Mouse (Mus musculus) stomach, embryonic 15.5 days (tissue): Measurements from ENCODE around the gene Riok1. TPM values are rescaled to one million over a fixed set of nuclear protein-coding genes. Genes with fewer than 3 reads are reported as not detected.
A peak's percentile ranks its signal among the peaks of the same experiment; 100 is the strongest.

ENCODE experiments used
- ATAC-seq: fragments of 200-750 bp; cut with Nextera tagmentation; 2 replicates; pipeline ENCODE4 v1.8.0; 2017; ENCODE audit warnings: low read depth, moderate number of reproducible peaks, moderate TSS enrichment; ENCODE audit not compliant: insufficient read depth, low FRiP score
- H3K27ac ChIP-seq: fragments of 300-500 bp; sonication (generic); 2 replicates; pipeline ENCODE4 v1.5.1; 2015; ENCODE audit warnings: mild to moderate bottlenecking, inconsistent platforms
- H3K27me3 ChIP-seq: fragments of 300-500 bp; sonication (generic); replicated peaks from 2 replicates; pipeline ENCODE4 v1.6.1; 2015; ENCODE audit warnings: inconsistent platforms
- H3K36me3 ChIP-seq: fragments of 300-500 bp; sonication (generic); 2 replicates; pipeline ENCODE4 v1.6.1; 2015; ENCODE audit warnings: inconsistent platforms
- H3K4me1 ChIP-seq: fragments of 300-500 bp; sonication (generic); 2 replicates; pipeline ENCODE4 v1.6.1; 2015; ENCODE audit warnings: inconsistent platforms
- H3K4me2 ChIP-seq: fragments of 300-500 bp; sonication (generic); 2 replicates; pipeline ENCODE4 v1.6.1; 2015; ENCODE audit warnings: mild to moderate bottlenecking, inconsistent platforms
- H3K4me3 ChIP-seq: fragments of 300-500 bp; sonication (generic); replicated peaks from 2 replicates; pipeline ENCODE4 v1.5.1; 2015; ENCODE audit warnings: inconsistent platforms
- H3K9ac ChIP-seq: fragments of 300-500 bp; sonication (generic); 2 replicates; pipeline ENCODE4 v1.6.1; 2015; ENCODE audit warnings: inconsistent platforms
- H3K9me3 ChIP-seq: fragments of 300-500 bp; sonication (generic); 2 replicates; pipeline ENCODE4 v1.6.1; 2016; ENCODE audit warnings: inconsistent platforms
- WGBS: fragments of 180-500 bp; shearing (Covaris S2); methylation state at CpG from one replicate; pipeline ENCODE4 v1.1.7; 2015; 5-methylcytosine and 5-hydroxymethylcytosine counted together
- polyA plus RNA-seq: library from polyadenylated mRNA; unstranded; fragments of >200 nt; fragmentation: Nextera tagmentation; extraction: Ambion mirVana; gene quantifications from 2 replicates; pipeline ENCODE4 v1.2.1, GENCODE M21; 2015

Gene Riok1
- polyA plus RNA-seq: 48.1 and 51.1 TPM in 2 replicates

GRCm38 (mm10) chr13:38036343-38037043 lies at the start of gene Riok1:
TSS of gene Riok1 (plus strand) at chr13:38036995.
- 11% methylated on average over 37 of the region's 37 CpGs for WGBS
- Histone ChIP-seq H3K9me3 (no peaks in the 10 kb centered on the region), H3K4me1 (peaks cover 13% of the 10 kb centered on the region; the same call in 1 of the 2 replicates), H3K36me3 (0 out of 2 replicates have a peak, but pooled peaks cover 15% of the 10 kb centered on the region), H3K9ac (peak within 1 kb of the TSS; percentile 56), H3K27me3 (no peaks in the 10 kb centered on the region), H3K27ac (peak within 1 kb of the TSS; percentile 84), H3K4me3 (peak within 1 kb of the TSS; percentile 81), H3K4me2 (peak within 1 kb of the TSS; percentile 87)
- ATAC-seq: peak; percentile 65; the same call in 1 of the 2 replicates

- no peak overlapping the region for H3K27ac ChIP-seq
- H3K4me3 ChIP-seq: no peak overlapping the region
- peaks cover 49% of the 10 kb centered on the region for H3K36me3 ChIP-seq
- peaks cover 3% of the 10 kb centered on the region; the same call in 1 of the 2 replicates for H3K4me1 ChIP-seq
- no peak overlapping the region for H3K9ac ChIP-seq
- 93% methylated on average over 8 of the region's 8 CpGs for WGBS
- H3K27me3 ChIP-seq: no peaks in the 10 kb centered on the region
- no peaks in the 10 kb centered on the region for H3K9me3 ChIP-seq
- no peak overlapping the region for H3K4me2 ChIP-seq
- no peak for ATAC-seq
Measured at GRCm38 (mm10) chr13:37989701-37990100, 47.1 kb upstream of the Riok1 start.

GRCm38 (mm10) chr13:37992638-37993371 lies 44.0 kb upstream of the Riok1 start:
- H3K36me3 ChIP-seq: peaks cover 28% of the 10 kb centered on the region
- H3K4me3 ChIP-seq: peak overlapping the region; percentile 100
- H3K27ac ChIP-seq: 0 out of 2 replicates have a peak overlapping the region, but pooled peaks have one; percentile 96
- H3K27me3 ChIP-seq: no peaks in the 10 kb centered on the region
- WGBS: 12% methylated on average over 10 of the region's 10 CpGs
- peak overlapping the region; percentile 69 for H3K4me2 ChIP-seq
- H3K9ac ChIP-seq: peak overlapping the region; percentile 96; the same call in 1 of the 2 replicates
- peaks cover 4% of the 10 kb centered on the region; the same call in 1 of the 2 replicates for H3K4me1 ChIP-seq
- ATAC-seq: no peak
- H3K9me3 ChIP-seq: no peaks in the 10 kb centered on the region

DNA sequence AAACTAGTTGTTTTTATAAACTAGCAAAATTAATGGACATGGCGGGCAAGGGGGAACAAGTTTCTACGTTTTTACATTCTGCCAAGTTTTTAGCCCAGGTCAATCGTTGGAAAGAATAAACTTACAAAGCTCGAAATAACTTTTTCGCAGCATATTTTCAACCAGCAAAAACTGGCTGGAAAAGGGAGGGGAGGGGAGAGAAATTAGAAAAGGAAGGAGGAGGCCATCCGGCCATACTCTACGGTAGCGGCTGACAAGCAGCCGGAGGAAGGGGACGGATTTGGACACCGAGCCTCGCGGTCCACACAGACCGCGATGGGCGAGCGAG lies 43.5 kb upstream of the Riok1 start:
- Histone ChIP-seq H3K4me3 (peak overlapping the region; percentile 100), H3K27ac (peak overlapping the region; percentile 96), H3K4me1 (peaks cover 4% of the 10 kb centered on the region; the same call in 1 of the 2 replicates), H3K27me3 (no peaks in the 10 kb centered on the region), H3K4me2 (peak overlapping the region; percentile 69), H3K36me3 (peaks cover 24% of the 10 kb centered on the region), H3K9me3 (no peaks in the 10 kb centered on the region), H3K9ac (peak overlapping the region; percentile 96)
- WGBS: under 1% methylated on average over 17 of the region's 17 CpGs
- no peak for ATAC-seq

GRCm38 (mm10) chr13:37993704-37994404 lies 42.9 kb upstream of the Riok1 start, which contains the start of gene Ssr1:
TSS of gene Ssr1 (minus strand) at chr13:37994217.
- Histone ChIP-seq H3K27ac (peak within 1 kb of the TSS; percentile 96), H3K4me3 (peak within 1 kb of the TSS; percentile 100), H3K36me3 (peaks cover 22% of the 10 kb centered on the region), H3K27me3 (no peaks in the 10 kb centered on the region), H3K4me2 (peak within 1 kb of the TSS; percentile 69), H3K9ac (peak within 1 kb of the TSS; percentile 96), H3K9me3 (no peaks in the 10 kb centered on the region), H3K4me1 (peaks cover 4% of the 10 kb centered on the region; the same call in 1 of the 2 replicates)
- ATAC-seq: peak; percentile 96
- WGBS: under 1% methylated on average over 77 of the region's 89 CpGs

- Histone ChIP-seq H3K36me3 (peaks cover 17% of the 10 kb centered on the region), H3K27me3 (no peaks in the 10 kb centered on the region), H3K4me1 (peaks cover 4% of the 10 kb centered on the region; the same call in 1 of the 2 replicates), H3K4me3 (peak overlapping the region; percentile 100), H3K9ac (no peak overlapping the region), H3K4me2 (peak overlapping the region; percentile 69), H3K27ac (peak overlapping the region; percentile 31; the same call in 1 of the 2 replicates), H3K9me3 (no peaks in the 10 kb centered on the region)
- WGBS: 17% methylated on average over 7 of the region's 7 CpGs
- peak; percentile 29 for ATAC-seq
Measured at GRCm38 (mm10) chr13:37994405-37994749, 42.4 kb upstream of the Riok1 start.

- Histone ChIP-seq H3K27me3 (no peaks in the 10 kb centered on the region), H3K4me1 (peaks cover under 1% of the 10 kb centered on the region; the same call in 1 of the 2 replicates), H3K4me2 (no peak overlapping the region), H3K9ac (no peak overlapping the region), H3K9me3 (no peaks in the 10 kb centered on the region), H3K4me3 (no peak overlapping the region), H3K36me3 (no peaks in the 10 kb centered on the region), H3K27ac (no peak overlapping the region)
- ATAC-seq: peak; percentile 63; the same call in 1 of the 2 replicates
- 72% methylated on average over 3 of the region's 3 CpGs for WGBS
Measured at GRCm38 (mm10) chr13:37999713-38000112, 37.1 kb upstream of the Riok1 start.

GRCm38 (mm10) chr13:38002461-38002860 lies 34.3 kb upstream of the Riok1 start:
- 49% methylated on average over 1 of the region's 1 CpGs for WGBS
- H3K4me2 ChIP-seq: no peak overlapping the region
- no peaks in the 10 kb centered on the region for H3K9me3 ChIP-seq
- no peak for ATAC-seq
- no peaks in the 10 kb centered on the region for H3K4me1 ChIP-seq
- H3K27ac ChIP-seq: no peak overlapping the region
- no peaks in the 10 kb centered on the region for H3K27me3 ChIP-seq
- no peak overlapping the region for H3K4me3 ChIP-seq
- H3K36me3 ChIP-seq: no peaks in the 10 kb centered on the region
- H3K9ac ChIP-seq: no peak overlapping the region

DNA sequence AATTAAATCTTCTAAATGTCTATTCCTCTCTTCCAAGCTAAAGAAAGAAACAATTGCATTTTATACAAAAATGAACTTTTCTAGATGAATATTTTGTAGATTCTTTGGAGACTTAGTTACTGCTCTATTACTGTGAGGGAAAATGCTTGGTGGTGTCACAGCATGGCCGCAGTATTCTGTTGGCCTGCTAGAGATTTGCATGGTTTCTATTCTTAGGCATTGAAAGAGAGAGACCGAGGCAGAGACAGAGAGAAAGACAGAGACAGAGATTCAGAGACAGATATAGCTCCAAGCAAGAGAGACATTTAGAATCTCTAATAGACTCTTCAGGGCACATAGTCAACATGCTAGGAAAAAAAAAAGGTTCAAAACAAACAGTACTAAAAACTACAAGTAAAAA lies 28.8 kb upstream of the Riok1 start:
- no peaks in the 10 kb centered on the region for H3K36me3 ChIP-seq

DNA sequence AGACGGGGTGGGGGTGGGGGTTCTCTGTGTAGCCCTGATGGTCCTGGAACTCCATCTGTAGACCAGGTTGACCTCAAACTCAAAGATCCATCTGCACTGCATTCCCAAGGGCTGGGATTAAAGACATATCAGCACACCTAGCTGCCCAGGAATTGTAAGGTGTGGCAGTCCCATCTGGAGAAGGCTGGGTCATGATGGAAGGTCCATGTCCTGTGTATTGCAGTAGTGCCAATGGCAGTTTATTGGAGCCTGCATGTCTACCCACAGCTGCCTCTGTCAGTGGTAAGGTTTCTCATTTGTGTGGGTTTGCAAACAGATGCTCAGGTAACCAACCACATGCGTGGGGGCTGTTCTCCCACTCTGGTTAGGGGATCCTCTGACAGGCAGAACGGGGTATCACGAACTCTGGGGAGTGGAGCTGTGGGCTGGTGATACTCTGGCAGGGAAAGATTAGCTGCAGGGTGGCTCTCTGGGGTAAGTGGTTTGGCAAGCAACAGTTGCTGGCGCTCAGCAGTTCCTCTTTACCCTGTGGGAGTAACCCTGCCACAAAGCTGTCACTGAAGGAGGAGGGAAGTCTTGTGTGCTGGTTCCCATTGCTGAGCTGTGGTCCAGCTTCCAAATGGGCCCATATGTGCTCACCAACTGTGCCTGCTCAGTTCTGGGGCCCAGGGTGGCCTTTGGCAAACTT lies 26.9 kb upstream of the Riok1 start:
- Histone ChIP-seq H3K4me2 (no peak overlapping the region), H3K4me1 (no peaks in the 10 kb centered on the region), H3K9ac (no peak overlapping the region), H3K4me3 (no peak overlapping the region), H3K36me3 (no peaks in the 10 kb centered on the region), H3K27ac (no peak overlapping the region), H3K9me3 (no peaks in the 10 kb centered on the region), H3K27me3 (no peaks in the 10 kb centered on the region)
- WGBS: 78% methylated on average over 5 of the region's 5 CpGs
- ATAC-seq: no peak

More for the DNA sequence above, 28.8 kb upstream of the Riok1 start:
- Histone ChIP-seq H3K27ac (no peak overlapping the region), H3K27me3 (no peaks in the 10 kb centered on the region), H3K4me3 (no peak overlapping the region), H3K4me1 (no peaks in the 10 kb centered on the region), H3K9ac (no peak overlapping the region), H3K4me2 (no peak overlapping the region), H3K9me3 (no peaks in the 10 kb centered on the region)
- WGBS: 88% methylated on average over 2 of the region's 2 CpGs
- ATAC-seq: no peak

DNA sequence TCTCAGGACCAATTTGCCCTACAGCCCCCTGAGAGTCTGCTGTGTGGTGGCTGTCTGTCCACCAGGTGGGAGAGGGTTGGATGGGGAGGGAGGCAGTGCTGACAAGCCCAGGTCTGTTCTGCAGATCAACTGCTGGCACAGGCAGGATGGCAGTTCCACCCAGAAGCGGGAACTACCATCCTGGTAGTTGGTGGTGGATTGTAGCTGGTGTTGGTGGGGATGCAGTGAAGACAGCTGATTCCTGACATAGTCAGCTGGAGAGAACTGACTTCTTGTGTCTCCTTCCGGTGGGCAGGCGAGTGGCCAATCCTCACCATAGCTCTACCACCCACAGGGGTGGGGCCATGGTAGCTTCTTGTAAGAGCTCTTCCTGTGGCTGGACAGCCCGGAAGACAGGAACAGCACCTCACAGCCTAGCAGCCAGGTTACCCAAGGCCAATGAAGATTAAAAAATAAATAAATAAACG lies 26.3 kb upstream of the Riok1 start:
- Histone ChIP-seq H3K4me2 (no peak overlapping the region), H3K4me3 (no peak overlapping the region), H3K27ac (no peak overlapping the region), H3K9me3 (no peaks in the 10 kb centered on the region), H3K27me3 (no peaks in the 10 kb centered on the region), H3K9ac (no peak overlapping the region), H3K4me1 (no peaks in the 10 kb centered on the region), H3K36me3 (no peaks in the 10 kb centered on the region)
- 73% methylated on average over 5 of the region's 5 CpGs for WGBS
- no peak for ATAC-seq
